Mouse (Mus musculus) retina, adult 2 months (tissue): Measurements from ENCODE around the gene Pdpr.
"Not testable (repeated sequence)": the region's sequence is repeated elsewhere in the genome, so short reads cannot be mapped to it uniquely, and the experiment has no call there.

Source experiments
- DNase-seq: peaks from one replicate; pipeline ENCODE4 v3.0.0-alpha.2; 2012; ENCODE audit warnings: low read depth, low spot score

Gene Pdpr

GRCm38 (mm10) chr8:111090126-111090525 lies 4.3 kb upstream of the Pdpr start:
- peak; percentile 57 for DNase-seq

- no peak for DNase-seq
These were observed 2.7 kb upstream of the Pdpr start for GRCm38 (mm10) chr8:111091706-111092105.

- not testable (repeated sequence) for DNase-seq
These were observed 2.1 kb upstream of the Pdpr start, which contains the start of gene Clec18a for GRCm38 (mm10) chr8:111092326-111092725. Gene Clec18a, minus strand, starts transcription at chr8:111092426.

DNA sequence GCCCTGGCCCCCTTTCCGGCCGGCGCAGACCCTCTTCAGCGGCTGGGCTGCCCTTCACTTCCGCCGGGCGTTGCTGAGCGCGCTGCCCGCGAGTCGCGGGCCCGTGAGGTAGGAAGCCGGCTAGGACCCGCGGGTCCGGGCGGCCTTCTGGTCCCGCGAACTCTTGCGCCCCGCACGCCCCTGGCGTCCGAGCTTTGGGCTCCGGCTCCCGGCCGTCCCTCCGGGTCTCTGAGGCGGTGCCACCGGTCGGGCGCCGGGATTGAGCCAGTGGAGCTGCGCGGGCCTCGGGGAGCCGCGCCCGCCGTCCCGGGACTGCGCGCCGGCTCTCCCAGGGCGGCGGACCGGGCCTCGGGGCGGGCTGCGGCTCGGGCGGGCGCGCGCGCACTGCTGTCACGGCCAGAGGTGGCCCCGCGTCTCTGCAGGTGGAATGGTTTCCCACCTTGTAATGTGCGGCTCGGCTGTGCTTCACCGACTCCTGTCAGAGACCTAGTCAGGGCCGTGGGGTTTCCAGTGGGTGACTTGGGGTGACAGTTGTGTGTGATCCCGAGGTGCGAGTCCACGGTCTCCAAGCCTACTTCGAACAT lies 381 bp downstream of the Pdpr start:
- not testable (repeated sequence) for DNase-seq

- DNase-seq = no peak
These were observed 20.5 kb downstream of the Pdpr start for GRCm38 (mm10) chr8:111114891-111115290.

- DNase-seq = no peak
These were observed 25.1 kb downstream of the Pdpr start for GRCm38 (mm10) chr8:111119481-111119880.

DNA sequence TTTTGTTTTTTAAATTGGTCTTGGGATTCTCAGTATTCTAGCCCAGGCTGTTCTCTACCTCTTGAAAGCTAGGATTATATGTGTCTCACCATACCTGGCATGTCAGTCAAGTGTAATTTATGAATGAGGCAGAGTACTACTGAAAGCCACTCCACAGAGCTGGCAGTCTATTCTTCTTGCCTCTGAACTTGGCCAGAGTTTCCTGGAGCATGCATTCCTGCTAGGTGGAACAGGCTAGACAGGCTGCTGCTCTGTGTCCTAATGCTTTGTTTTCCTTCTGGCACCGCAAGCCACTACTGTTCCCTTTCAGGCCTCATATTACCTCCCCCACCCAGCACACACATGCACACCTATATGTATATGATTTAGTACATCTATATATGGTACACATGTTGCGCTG lies 36.3 kb downstream of the Pdpr start:
- no peak for DNase-seq

DNA sequence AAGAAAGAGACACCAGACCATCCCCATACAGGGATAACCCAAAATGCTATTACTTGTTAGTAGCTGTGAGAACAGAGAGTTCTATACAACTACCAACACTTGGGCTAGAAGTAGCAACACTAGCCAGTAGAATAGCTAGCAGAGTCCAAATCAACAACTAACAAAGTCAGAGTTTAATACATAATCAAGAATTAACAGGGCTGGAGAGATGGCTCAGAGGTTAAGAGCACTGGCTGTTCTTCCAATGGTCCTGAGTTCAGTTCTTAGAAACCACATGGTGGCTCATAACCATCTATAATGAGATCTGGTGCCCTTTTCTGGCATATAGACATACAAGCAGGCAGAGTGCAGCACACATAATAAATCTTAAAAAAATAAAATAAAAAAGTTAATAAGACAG lies 48.1 kb downstream of the Pdpr start:
- no peak for DNase-seq

GRCm38 (mm10) chr8:111144901-111145459 lies 50.5 kb downstream of the Pdpr start:
- not testable (repeated sequence) for DNase-seq

- DNase-seq = peak; percentile 68
These were observed 51.1 kb downstream of the Pdpr start for GRCm38 (mm10) chr8:111145460-111146012.

DNA sequence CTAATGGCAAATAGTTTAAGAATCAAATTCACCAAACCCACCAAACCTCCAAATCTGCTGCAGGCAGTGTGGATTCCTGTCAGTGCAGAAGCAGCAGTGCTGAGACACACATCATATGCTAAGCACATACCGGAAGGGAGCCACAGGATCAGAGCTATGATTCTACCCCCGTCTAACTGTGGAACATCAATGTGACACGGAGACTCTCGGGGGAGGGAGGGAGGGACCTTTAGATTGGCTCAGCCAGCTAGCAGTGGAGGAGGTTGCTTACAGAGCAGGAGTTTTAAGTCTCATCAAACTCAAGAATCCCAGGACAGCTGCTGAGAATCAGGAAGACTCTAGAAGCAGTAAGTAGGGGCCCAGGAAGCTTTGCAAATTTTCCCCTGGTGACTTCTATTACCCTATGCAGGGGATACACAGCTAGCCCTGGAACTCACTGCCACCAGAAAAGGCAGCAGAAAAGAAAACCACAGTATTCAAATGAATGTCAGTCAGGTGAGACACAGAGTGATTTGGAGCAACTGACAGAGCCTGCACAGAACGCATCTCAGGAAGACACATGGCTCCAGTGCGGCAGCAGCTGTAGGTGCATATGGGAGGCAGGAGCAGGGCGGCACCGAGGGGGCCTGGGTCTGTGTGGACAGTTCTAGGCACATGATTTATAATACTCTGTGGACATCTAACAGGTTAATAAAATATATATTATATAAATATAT lies 61.4 kb downstream of the Pdpr start:
- DNase-seq = no peak

- DNase-seq = no peak
These were observed 63.2 kb downstream of the Pdpr start for GRCm38 (mm10) chr8:111157617-111158016.

- DNase-seq = no peak
These were observed 77.2 kb downstream of the Pdpr start for GRCm38 (mm10) chr8:111171661-111172060.

- DNase-seq = no peak
These were observed 91.1 kb downstream of the Pdpr start for GRCm38 (mm10) chr8:111185472-111185947.
